Mouse (Mus musculus): ENCODE results near the gene Prr32. TPM values are rescaled to one million over a fixed set of nuclear protein-coding genes. Genes with fewer than 3 reads are reported as not detected.

The Prr32 gene
- 0.15 and 1.5 TPM in 2 replicates for polyA plus RNA-seq (2015; fragmentation: Nextera tagmentation; extraction: Ambion mirVana)

- Histone ChIP-seq H3K36me3 (replicated peaks; ENCODE audit: insufficient read depth, low read length) (no peaks in the 10 kb centered on the region), H3K9ac (replicated peaks) (no peak within 1 kb of the TSS), H3K27ac (ENCODE audit: low read depth) (no peak within 1 kb of the TSS), H3K4me2 (ENCODE audit: low read depth, low read length) (no peak within 1 kb of the TSS), H3K4me1 (ENCODE audit: insufficient read depth) (no peaks in the 10 kb centered on the region), H3K4me3 (ENCODE audit: low read depth, low read length) (no peak within 1 kb of the TSS), H3K27me3 (ENCODE audit: insufficient read depth, low read length) (no peaks in the 10 kb centered on the region), H3K9me3 (ENCODE audit: low read length) (no peaks in the 10 kb centered on the region)
- ATAC-seq (no peak), DNase-seq (no peak)
- 75% methylated on average over 1 of the region's 1 CpGs for WGBS (ENCODE audit: insufficient replicate concordance)
- no peak for TF ChIP-seq EP300 (IDR thresholded peaks at IDR 0.05; ENCODE audit: low read depth)
- no peak for TF ChIP-seq CTCF (IDR thresholded peaks at IDR 0.05; ENCODE audit: low read depth)
These were observed at the start of gene Prr32 for GRCm38 (mm10) chrX:45090604-45091003. Prr32 (plus strand) TSS chrX:45090904.

Measured in liver, postnatal 0 days (tissue).